Mouse (Mus musculus) layer of hippocampus, adult 8-10 months (tissue): ENCODE data around the gene Hmga2. TPM values are rescaled to one million over a fixed set of nuclear protein-coding genes. Genes with fewer than 3 reads are reported as not detected.
"Not testable (repeated sequence)": the region's sequence is repeated elsewhere in the genome, so short reads cannot be mapped to it uniquely, and the experiment has no call there.

Source experiments
- DNase-seq, 2 experiments: peaks; one replicate each; pipeline ENCODE4 v3.0.0; 2022; ENCODE audit warnings: low spot score in 2 of 2
- total RNA-seq, 4 experiments: library from RNA; stranded (reverse); gene quantifications; 2 replicates each; pipeline ENCODE4 v1.2.4; 2022

Gene Hmga2
- total RNA-seq, 4 experiments from 2014 or later = 0.13 to 0.37 (median 0.18) TPM

DNA sequence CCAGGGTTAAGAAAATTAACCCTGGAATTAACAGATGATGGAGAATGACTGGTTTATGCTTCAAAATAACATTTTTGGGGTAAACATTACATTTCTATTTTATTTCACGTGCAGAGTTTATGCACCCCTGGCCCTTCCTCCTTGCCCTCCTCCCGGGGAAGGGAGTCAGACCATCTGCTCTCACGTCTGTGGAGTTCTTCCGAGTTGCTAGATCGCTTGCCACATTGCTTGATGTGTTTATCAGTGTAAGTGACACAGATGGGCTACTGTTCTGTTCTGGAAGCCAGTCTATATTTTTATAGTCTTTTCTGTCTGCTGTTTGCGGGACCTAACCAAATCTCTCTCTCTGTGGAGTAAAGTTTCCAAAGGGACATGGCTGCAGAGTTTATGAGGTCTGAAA, 80.7 kb downstream of the Hmga2 start:
- DNase-seq = no peak

DNA sequence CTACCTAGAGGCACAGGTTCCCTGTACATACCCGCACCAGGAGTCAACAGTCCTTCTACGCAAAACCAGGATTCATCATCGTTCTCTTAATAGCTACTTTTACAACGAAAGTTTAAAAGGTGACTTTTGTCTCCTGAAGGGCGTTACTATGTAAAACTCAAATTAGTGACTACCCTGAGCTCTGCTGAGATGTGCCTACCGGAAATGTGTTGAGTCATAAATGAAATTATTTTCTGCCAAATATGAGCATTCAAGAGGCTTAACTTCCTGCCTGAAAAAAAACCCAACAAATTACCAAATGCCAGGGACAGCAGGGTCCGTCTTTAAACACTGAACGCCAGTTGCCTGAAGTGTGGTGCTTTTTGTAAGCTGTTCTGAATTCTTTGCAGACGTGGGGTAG, 81.5 kb downstream of the Hmga2 start:
- DNase-seq = no peak

DNA sequence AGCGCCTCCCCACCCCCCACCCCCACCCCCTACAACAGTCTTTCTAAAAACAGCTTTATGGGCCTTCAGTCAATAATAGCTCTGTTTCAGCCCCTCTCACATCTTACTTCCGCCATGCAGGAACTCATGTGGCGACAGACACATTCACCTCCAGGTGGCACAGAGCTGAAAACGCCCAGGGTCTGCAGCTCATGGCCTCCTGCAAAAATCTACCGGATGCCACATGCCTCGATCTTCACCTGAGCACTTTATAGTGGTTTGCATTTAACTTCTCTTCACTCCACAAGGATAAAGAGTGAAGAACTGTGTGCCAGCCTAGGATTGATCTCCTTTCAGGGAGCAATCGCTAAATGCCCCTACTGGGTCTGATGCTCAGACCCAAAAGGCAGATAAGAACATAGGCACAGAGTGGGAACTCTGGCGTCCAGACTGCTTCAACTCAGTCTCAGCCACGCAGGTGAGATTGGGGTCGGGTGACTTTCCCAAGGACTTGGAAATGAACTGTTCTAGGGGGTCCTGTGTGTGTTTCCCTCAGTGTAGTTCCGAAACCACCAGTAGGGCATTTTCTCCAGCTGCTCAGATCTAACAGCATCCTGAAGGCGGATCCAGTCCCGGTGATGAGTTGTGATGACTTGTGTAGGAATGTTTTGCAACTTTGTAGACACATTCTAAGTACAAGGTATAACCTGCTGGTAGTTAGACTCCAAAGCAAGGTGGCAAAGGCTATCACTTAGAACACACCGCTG, 84.1 kb downstream of the Hmga2 start:
- DNase-seq = no peak

DNA sequence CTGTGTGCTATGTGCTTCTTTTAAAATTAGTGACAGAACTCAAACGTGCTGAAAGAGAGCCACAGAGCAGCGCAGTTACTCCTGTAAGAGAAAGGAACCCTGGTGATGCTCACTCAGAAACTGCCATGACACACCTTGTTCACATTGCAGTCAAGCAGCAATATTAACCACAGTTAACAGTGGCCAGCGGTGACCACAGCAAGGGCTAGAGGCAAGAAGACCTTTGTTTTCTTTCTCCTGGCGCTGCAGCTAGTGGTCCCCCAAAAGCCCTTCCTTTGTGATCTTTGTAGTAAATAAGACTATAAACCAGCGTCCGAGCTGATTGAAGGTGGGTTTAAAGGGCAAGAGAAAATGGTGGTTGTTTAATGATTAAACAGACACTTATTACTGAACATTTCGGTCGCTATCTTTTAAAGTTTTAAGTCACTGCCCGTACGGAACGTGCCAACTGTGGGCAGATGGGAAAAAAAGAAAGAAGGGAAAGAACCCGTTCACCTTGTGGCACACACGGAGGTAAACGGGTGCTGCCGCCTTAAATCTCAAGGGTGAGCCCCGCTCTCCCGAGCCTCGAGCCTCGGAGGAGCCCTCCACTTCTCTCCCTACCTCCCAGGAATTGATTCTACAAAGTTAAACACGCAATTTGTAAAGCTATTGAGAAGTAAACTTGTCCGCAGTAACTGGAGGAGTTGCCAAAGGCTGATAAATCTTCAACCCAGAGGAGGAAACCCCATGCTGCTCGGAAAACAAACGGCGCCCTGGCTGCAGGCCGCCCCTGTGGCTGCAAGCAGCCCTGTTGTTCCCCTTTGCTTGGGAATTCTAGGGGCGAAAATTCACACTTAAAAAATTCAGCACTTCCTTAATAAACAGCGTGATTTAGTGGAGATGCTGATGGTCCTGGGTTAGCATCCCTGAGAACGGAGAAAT, 85.1 kb downstream of the Hmga2 start:
- no peak for DNase-seq

DNA sequence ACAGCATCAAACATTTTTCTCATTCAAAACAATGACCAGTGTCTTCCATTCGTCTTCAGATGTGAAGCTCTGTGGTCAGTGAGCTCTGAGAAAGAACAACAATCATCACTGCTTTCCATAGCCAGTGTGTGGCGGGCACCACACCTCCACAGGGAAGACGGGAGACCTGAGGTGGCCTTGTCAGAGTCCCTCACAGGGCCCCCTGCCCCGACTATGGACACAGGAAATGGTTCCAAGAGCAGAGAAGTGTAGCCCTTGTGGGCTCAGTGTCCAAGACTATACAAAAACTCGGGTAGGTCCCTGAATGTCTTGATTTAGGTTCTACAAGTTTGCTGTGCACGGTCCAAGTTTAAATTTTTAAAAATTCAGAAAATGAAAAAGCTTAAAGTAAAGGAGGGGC, 86.6 kb downstream of the Hmga2 start:
- no peak for DNase-seq

DNA sequence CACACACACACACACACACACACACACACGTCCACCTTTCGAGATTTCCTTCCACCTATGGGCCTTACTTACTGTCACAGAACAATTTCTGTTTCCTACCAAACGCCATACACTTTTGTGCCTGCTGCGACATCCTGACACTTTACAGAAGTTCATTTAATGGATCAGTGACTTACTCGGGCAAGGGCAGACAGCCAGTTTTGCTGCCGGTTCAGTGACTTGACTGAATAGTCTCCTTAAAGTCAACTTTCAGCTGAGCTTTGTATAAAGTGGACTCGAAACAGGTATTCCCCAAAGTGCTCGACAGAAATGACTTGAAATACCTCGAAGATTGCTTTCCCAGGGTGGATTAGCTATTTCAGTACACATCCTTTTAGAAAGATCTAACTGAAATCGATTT, 87.3 kb downstream of the Hmga2 start:
- DNase-seq = no peak

DNA sequence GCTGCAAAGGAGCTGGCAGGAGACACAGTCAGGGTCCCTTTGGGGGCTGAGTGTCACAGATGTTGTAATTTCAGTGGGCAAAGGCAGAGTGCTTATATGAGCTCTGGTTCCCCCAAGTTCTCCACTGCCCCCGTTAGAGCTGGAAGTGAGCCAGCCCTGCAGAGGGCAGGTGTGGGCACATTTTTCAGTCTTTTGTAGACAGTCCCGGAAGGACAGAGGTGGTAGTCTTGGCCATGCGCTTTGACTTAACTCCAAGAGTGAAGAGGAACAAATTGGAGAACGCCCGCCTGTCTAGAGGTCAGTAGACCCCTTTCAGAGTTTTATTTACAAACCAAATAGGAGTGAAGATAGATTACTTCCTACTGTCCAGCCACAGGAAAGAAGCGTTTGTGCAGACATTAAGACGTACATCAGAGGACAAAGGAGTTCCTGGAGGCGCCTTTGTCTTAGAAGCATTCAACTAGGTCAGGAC, 87.8 kb downstream of the Hmga2 start:
- DNase-seq = no peak

DNA sequence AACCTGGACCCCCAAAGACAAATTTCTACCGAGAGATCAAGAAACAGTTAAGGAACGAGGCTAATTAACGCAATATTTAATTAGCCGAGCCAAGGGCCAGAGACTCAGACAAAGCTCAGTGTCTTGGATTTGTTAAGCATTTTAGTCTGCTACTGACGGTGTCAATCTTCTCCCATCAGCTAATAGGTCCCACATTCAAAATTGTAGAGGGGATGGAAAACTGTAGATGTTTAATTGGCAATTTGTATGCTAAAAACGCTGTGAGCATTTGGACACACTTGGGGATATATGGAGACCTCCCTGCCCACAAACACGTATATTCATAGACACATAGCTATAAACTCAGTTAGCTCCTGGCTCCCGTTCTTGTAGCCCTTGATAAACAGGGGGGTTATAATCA, 89.2 kb downstream of the Hmga2 start:
- no peak for DNase-seq

DNA sequence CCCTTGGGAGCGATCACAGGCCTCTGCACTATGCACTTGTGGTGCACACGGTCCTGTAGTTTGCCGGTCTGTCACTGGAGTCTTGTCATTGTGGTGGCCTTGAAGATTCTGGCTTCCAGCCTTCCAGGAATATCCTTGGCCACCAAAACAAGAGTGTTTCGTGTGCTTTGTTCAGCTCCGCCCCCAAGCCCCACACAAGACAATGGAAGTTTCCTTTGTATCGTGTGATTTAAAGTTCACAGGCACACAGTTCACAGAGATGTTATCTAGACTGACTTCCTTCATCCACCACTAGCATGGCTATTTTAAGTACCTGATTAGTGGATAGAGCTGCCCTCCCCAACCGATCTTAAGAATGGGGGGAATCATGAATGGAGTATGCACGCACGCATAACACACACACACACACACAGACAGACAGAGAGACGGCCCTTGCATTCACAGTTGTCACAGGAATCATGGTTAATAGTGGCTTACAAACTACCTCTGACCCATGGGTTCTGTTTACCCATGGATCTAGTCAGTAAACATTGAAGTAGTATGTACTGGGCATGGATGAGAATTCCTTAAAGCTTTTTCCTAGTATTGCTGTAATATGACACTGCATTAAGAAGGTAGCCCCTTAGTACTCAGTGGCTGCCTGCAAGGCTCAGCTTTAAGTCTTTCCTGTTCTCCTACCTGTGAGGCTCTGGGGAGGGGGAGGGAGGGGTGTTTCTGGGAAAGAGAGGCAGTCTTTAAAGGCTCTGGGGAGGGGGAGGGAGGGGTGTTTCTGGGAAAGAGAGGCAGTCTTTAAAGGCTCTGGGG, 91.3 kb downstream of the Hmga2 start:
- DNase-seq = no peak

DNA sequence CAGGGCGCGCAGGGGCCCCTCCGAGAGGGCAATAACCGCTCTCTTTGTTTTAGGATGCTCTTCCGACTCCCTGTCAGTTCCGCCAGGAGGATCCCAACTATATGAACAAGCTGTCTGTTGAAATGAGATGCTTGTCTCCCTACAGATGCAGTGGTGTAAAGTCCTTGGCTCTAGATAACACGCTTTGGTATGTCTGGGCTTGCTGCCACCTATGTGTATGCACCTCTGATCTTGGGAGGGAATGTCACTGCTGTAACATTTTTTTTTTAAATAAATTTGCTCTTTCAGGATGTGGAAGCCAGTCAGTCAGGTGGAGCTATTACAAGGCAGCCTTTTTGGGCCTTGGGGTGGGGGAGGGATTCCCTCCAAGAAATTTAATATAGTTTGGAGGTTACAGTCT, 92.2 kb downstream of the Hmga2 start:
- no peak for DNase-seq

DNA sequence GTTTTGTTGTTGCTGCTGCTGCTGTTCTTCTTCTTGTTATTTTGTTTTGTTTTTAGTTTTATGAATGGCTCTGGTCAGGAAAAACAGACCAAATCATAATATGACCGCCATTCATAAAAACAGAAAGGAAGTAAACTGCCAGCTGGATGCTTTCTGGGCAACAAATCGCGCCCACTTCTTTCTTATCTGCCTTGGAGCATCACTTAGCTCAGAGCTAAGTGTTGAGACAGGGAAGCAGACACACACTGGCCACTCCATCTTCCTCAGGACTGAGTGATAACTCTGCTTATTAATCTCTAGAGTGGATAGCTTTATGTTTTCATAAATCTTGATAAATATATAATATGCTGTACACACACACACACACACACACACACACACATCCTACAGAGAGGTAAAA, 98.5 kb downstream of the Hmga2 start:
- DNase-seq = no peak

DNA sequence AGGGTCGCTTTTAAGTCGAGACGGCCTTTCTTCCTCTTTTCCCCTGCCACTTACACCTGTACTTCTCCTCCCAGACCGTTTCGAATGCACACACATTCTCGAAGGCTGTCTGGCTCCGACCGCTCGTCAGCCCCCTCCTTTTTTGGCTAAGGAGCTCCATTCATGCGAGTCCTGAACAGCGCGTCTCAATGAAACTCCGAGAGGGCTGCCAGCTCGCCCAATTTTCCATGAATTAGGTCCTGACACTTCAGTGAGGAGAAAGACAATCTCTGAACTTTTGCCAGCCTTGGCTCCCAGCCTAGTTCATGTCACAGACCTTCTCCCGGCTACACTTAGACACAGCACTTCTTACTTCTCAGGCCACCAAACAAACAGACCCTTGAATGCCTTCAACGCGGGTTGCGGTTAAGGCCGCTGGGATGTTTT, 98.9 kb downstream of the Hmga2 start:
- peak; percentile 82 to 89 for DNase-seq

DNA sequence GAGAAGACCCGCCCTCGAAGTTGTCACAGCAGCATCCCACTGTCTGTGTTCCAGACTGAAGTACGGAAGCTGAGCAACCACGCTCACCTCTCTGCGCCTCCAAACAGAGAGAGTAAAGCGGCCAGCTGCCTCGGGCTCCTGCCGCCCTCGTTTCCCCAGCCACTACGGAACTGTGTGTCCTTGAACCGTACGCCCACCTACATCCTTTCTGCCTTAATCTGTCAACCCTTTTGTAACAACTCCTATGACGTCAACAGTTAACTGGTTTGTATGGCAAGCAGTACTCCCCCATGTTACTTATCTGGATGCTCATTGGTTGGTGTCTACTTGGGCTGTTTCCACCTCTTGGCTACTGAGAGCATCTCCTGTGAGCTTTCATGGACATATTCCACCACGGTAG, 100.8 kb downstream of the Hmga2 start:
- no peak for DNase-seq

DNA sequence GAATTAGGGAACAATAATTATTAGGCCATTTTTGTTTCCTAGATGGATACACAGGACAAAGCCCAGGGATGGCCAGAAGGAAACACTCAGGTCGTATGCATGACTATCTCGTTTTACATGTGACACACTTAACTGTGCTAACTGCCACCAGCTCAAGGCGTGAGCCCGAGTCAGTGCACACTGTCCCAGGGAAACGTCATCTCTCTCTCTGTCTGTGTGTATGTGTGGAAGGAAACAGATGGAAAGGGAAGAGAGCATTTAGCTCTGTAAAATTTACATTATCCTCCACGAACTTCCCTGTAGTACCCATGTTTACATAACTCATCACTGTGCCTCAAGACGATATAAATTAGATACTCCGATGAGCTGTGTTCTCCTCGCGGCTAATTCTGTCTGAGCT, 105.1 kb downstream of the Hmga2 start:
- DNase-seq = no peak

DNA sequence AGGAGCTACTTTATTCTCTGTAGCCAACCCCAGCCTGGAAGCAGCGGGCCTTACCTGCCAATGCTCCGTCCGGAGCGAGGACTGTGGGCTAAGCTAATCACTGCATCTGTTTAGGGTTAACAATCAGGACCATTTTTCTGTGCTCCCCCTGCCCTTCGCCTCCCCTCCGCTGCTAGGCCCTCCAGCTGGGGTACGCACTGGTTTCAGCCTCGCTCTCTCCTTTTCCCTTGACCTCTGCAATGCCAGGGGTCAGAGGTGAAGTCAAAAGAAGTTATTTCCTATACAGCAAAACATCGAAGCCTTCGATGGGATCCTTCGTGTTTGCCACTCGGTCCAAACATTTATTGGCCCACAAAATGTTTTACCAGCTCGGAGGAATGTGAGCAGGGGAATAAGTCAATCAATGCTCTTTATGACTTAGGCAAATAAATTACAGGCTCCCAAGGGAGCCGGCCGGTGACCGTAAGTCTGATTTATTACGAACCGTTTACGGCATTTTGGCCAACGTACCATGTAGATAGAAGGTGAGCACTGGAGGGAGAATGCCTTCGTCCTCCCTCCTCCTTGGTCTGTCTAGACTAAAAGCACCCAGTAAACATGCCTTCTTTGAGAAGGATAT, 107.0 kb downstream of the Hmga2 start:
- no peak for DNase-seq

DNA sequence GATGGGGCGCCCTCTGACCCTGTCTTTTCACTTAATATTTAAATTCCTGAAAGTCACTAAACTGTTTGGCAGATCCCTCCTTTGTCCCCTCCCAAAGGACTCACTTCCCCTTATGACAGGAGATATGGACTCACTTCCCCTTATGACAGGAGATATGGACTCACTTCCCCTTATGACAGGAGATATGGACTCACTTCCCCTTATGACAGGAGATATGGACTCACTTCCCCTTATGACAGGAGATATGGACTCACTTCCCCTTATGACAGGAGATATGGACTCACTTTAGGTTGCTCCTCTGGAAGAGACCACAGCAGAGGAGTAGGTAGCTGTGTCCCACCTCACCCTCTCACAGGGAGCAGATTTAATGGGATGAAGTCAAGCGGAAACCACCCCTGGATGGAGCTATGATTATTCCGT, 110.1 kb downstream of the Hmga2 start:
- DNase-seq = not testable (repeated sequence)

DNA sequence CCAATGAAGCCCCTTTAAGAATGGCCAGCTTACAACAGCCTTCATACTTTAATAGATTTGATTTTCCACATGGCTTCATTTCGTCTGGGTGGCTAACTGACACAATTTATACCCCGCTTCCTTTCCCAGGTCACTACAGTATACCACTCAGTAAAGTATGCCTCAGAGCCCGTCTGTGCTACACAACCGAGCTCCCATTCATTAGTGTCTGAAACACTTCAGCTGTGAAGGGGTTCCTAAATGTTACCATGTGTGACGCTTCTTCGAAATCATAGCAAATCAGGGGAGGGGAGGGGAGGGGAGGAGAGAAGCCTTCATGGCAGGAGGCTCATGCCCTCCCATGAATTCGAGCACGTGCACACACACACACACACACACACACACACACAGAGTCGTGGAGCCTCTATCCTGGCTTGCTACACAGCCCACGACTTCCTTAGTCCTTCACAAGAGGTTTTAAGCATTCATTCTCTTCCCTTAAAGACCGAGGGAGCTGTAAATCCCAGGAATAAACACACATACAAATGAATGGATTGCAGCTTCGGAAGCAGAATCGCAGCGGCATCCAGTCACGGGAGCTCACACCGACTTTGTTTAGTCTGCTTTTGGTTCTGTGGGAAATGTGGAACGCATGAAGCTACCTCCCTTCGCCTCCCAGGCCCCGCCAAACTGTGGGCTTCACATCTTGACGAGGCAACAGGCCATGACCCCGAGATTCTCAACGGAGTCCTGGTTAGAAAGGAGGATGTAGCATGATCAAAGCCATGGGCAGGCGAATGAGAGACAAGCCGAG, 110.7 kb downstream of the Hmga2 start:
- DNase-seq = no peak

DNA sequence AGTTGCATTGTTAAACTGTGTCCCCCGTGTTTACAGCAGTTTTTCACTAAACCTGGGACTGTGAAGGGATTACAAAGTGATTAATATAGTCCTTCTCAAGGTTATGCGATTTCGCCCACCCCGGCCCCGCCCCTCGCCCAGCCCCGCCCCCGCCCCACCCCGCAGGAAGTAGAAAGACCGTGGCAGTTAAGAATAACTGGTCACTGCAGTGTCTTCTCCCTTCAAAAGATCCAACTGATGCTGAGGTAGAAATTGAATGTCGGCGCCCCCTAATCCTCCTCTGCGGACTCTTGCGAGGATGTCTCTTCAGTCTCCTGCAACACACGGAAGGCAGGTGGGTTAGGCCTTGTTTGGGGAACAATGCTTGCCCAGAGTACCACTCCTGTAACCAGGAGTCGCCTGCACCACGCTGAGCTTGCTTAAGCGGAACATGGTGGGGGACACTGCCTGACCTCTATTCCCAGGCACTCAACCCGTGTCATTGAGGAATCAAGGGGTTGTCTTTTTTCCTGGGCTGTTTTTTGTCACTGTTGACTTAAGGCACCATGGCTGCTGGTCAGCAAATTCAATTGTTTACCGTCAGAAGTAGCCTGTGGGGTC, 112.2 kb downstream of the Hmga2 start:
- DNase-seq = no peak

DNA sequence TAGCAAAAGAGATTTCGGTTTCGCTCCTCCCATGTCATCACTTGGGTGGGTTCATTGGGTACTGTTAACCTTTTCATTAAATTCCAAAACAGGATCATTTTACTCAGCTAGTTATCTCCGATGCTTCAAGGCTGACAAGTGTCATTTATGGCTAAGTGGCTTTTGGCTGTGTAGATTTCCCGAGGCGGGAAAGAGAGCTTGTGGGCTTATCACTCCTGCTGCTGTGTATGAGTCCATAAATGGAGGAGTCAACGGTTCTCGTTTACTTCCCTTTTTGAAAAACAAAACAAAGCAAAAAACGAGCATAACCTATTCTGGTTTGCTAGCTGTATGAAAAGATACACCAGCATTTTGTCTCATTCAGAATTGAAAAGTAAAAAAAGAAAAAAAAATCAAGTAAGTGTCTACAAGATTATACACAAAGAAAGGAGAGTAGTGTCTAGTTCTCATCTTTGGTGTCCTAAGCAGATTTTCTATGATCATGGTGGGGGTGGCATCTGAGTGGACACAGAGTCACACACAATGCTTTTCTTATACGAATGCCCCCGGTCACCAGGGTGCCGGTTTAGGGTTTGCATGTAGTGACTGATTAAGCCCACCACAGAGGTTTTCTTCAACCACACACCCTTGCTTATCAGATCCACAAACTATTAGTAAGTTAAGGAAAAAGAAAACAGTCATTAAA, 112.8 kb downstream of the Hmga2 start:
- DNase-seq = not testable (repeated sequence)
